Mouse (Mus musculus): ENCODE data around the gene Bcor. TPM values are rescaled to one million over a fixed set of nuclear protein-coding genes. Genes with fewer than 3 reads are reported as not detected.
A peak's percentile ranks its signal among the peaks of the same experiment; 100 is the strongest.

Bcor gene
- polyA plus RNA-seq (2016; fragmentation: Nextera tagmentation; extraction: Ambion mirVana): 20.7 and 26.5 TPM in 2 replicates

- Histone ChIP-seq H3K27ac (peak within 1 kb of the TSS; percentile 94), H3K36me3 (no peaks in the 10 kb centered on the region), H3K9me3 (replicated peaks) (no peaks in the 10 kb centered on the region), H3K27me3 (ENCODE audit: low read depth, poor library complexity, severe bottlenecking) (peaks cover 68% of the 10 kb centered on the region), H3K4me3 (peak within 1 kb of the TSS; percentile 59), H3K4me1 (peaks cover 65% of the 10 kb centered on the region)
- WGBS: 4% methylated on average over 53 of the region's 56 CpGs
- DNase-seq (ENCODE audit: low spot score): peak; percentile 75
Observed at GRCm38 (mm10) chrX:12159981-12160656, at the start of gene Bcor. Bcor (minus strand) TSS chrX:12160355.

- H3K4me3 ChIP-seq: no peak overlapping the region
- peaks cover 17% of the 10 kb centered on the region for H3K27me3 ChIP-seq (ENCODE audit: low read depth, poor library complexity, severe bottlenecking)
- no peak overlapping the region for H3K27ac ChIP-seq
- H3K4me1 ChIP-seq: no peaks in the 10 kb centered on the region
- DNase-seq (ENCODE audit: low spot score): no peak
- H3K9me3 ChIP-seq (replicated peaks): no peaks in the 10 kb centered on the region
- no peaks in the 10 kb centered on the region for H3K36me3 ChIP-seq
- WGBS: 90% methylated on average over 3 of the region's 3 CpGs
Observed at GRCm38 (mm10) chrX:12202951-12203350, 42.8 kb upstream of the Bcor start.

- H3K27ac ChIP-seq: no peak overlapping the region
- no peak for DNase-seq (ENCODE audit: low spot score)
- no peaks in the 10 kb centered on the region for H3K9me3 ChIP-seq (replicated peaks)
- H3K36me3 ChIP-seq: no peaks in the 10 kb centered on the region
- H3K4me1 ChIP-seq: no peaks in the 10 kb centered on the region
- H3K27me3 ChIP-seq (ENCODE audit: low read depth, poor library complexity, severe bottlenecking): peaks cover 21% of the 10 kb centered on the region
- 92% methylated on average over 3 of the region's 3 CpGs for WGBS
- no peak overlapping the region for H3K4me3 ChIP-seq
Observed at GRCm38 (mm10) chrX:12201111-12201510, 41.0 kb upstream of the Bcor start.

- H3K4me1 ChIP-seq: no peaks in the 10 kb centered on the region
- no peak overlapping the region for H3K27ac ChIP-seq
- no peaks in the 10 kb centered on the region for H3K9me3 ChIP-seq (replicated peaks)
- WGBS: 71% methylated on average over 11 of the region's 11 CpGs
- H3K4me3 ChIP-seq: no peak overlapping the region
- peaks cover 64% of the 10 kb centered on the region for H3K27me3 ChIP-seq (ENCODE audit: low read depth, poor library complexity, severe bottlenecking)
- DNase-seq (ENCODE audit: low spot score): no peak
- H3K36me3 ChIP-seq: no peaks in the 10 kb centered on the region
Observed at GRCm38 (mm10) chrX:12195234-12195919, 35.2 kb upstream of the Bcor start.

GRCm38 (mm10) chrX:12192343-12192742 is 32.2 kb upstream of the Bcor start:
- Histone ChIP-seq H3K36me3 (no peaks in the 10 kb centered on the region), H3K4me3 (no peak overlapping the region), H3K4me1 (no peaks in the 10 kb centered on the region), H3K27ac (no peak overlapping the region), H3K27me3 (ENCODE audit: low read depth, poor library complexity, severe bottlenecking) (peaks cover 78% of the 10 kb centered on the region), H3K9me3 (replicated peaks) (no peaks in the 10 kb centered on the region)
- 79% methylated on average over 2 of the region's 2 CpGs for WGBS
- DNase-seq (ENCODE audit: low spot score): no peak

GRCm38 (mm10) chrX:12189511-12189910 is 29.4 kb upstream of the Bcor start:
- DNase-seq (ENCODE audit: low spot score): no peak
- Histone ChIP-seq H3K36me3 (no peaks in the 10 kb centered on the region), H3K4me3 (no peak overlapping the region), H3K27ac (no peak overlapping the region), H3K4me1 (no peaks in the 10 kb centered on the region), H3K9me3 (replicated peaks) (no peaks in the 10 kb centered on the region), H3K27me3 (ENCODE audit: low read depth, poor library complexity, severe bottlenecking) (peaks cover 75% of the 10 kb centered on the region)
- WGBS: 78% methylated on average over 4 of the region's 4 CpGs

GRCm38 (mm10) chrX:12175198-12175960 is 15.2 kb upstream of the Bcor start:
- H3K4me3 ChIP-seq: no peak overlapping the region
- H3K27ac ChIP-seq: peak overlapping the region; percentile 46; the same call in 1 of the 2 replicates
- H3K36me3 ChIP-seq: no peaks in the 10 kb centered on the region
- no peaks in the 10 kb centered on the region for H3K9me3 ChIP-seq (replicated peaks)
- 37% methylated on average over 16 of the region's 16 CpGs for WGBS
- H3K27me3 ChIP-seq (ENCODE audit: low read depth, poor library complexity, severe bottlenecking): peaks cover 52% of the 10 kb centered on the region
- no peak for DNase-seq (ENCODE audit: low spot score)
- H3K4me1 ChIP-seq: peaks cover 26% of the 10 kb centered on the region

- Histone ChIP-seq H3K27ac (no peak overlapping the region), H3K4me1 (peaks cover 29% of the 10 kb centered on the region), H3K36me3 (no peaks in the 10 kb centered on the region), H3K4me3 (no peak overlapping the region), H3K27me3 (ENCODE audit: low read depth, poor library complexity, severe bottlenecking) (peaks cover 73% of the 10 kb centered on the region), H3K9me3 (replicated peaks) (no peaks in the 10 kb centered on the region)
- 35% methylated on average over 3 of the region's 3 CpGs for WGBS
- DNase-seq (ENCODE audit: low spot score): no peak
Observed at GRCm38 (mm10) chrX:12170128-12170527, 10.0 kb upstream of the Bcor start.

GRCm38 (mm10) chrX:12164591-12165529 is 4.7 kb upstream of the Bcor start:
- WGBS: 46% methylated on average over 11 of the region's 11 CpGs
- H3K36me3 ChIP-seq: no peaks in the 10 kb centered on the region
- H3K4me1 ChIP-seq: peaks cover 33% of the 10 kb centered on the region
- no peaks in the 10 kb centered on the region for H3K9me3 ChIP-seq (replicated peaks)
- no peak for DNase-seq (ENCODE audit: low spot score)
- H3K27me3 ChIP-seq (ENCODE audit: low read depth, poor library complexity, severe bottlenecking): peaks cover 59% of the 10 kb centered on the region
- no peak overlapping the region for H3K4me3 ChIP-seq
- H3K27ac ChIP-seq: peak overlapping the region; percentile 70

GRCm38 (mm10) chrX:12159534-12159881 is 647 bp downstream of the Bcor start:
- Histone ChIP-seq H3K4me3 (peak overlapping the region; percentile 59), H3K36me3 (no peaks in the 10 kb centered on the region), H3K27me3 (ENCODE audit: low read depth, poor library complexity, severe bottlenecking) (peaks cover 72% of the 10 kb centered on the region), H3K27ac (peak overlapping the region; percentile 94), H3K4me1 (peaks cover 65% of the 10 kb centered on the region), H3K9me3 (replicated peaks) (no peaks in the 10 kb centered on the region)
- DNase-seq (ENCODE audit: low spot score): peak; percentile 60
- WGBS: under 1% methylated on average over 19 of the region's 19 CpGs

- Histone ChIP-seq H3K4me1 (peaks cover 68% of the 10 kb centered on the region), H3K27me3 (ENCODE audit: low read depth, poor library complexity, severe bottlenecking) (peaks cover 78% of the 10 kb centered on the region), H3K4me3 (peak overlapping the region; percentile 59), H3K27ac (peak overlapping the region; percentile 94), H3K36me3 (no peaks in the 10 kb centered on the region), H3K9me3 (replicated peaks) (no peaks in the 10 kb centered on the region)
- no peak for DNase-seq (ENCODE audit: low spot score)
- WGBS: 3% methylated on average over 31 of the region's 31 CpGs
Observed at GRCm38 (mm10) chrX:12158821-12159533, 1.2 kb downstream of the Bcor start.
